Mouse (Mus musculus): ENCODE measurements at regions not wholly inside any gene's neighbourhood (a gene's known extent, or its start where the extent isn't known, plus 50 kb on each side); places are given as distances from the start of the nearest gene placed in this dataset.

GRCm38 (mm10) chr15:86566111-86566510, 351.9 kb downstream of the Tbc1d22a start:
- TF ChIP-seq CTCF (IDR thresholded peaks at IDR 0.05; ENCODE audit: low read depth), result peak; percentile 51
- Histone ChIP-seq H3K9me3 (ENCODE audit: low read length) (no peaks in the 10 kb centered on the region), H3K27ac (no peak overlapping the region), H3K4me2 (ENCODE audit: low read depth, low read length) (no peak overlapping the region), H3K9ac (replicated peaks; ENCODE audit: low read length) (no peak overlapping the region), H3K4me3 (ENCODE audit: low read length) (no peak overlapping the region), H3K27me3 (ENCODE audit: insufficient read depth, low read length) (no peaks in the 10 kb centered on the region), H3K36me3 (ENCODE audit: insufficient read depth, low read length) (no peaks in the 10 kb centered on the region), H3K4me1 (ENCODE audit: insufficient read depth, low read length) (no peaks in the 10 kb centered on the region)
- DNase-seq (ENCODE audit: low spot score) (no peak), ATAC-seq (no peak)
- WGBS, result 84% methylated on average over 3 of the region's 3 CpGs

- WGBS, result 25% methylated on average over 5 of the region's 5 CpGs
- Histone ChIP-seq H3K4me3 (ENCODE audit: low read length) (no peak overlapping the region), H3K27ac (no peak overlapping the region), H3K4me2 (ENCODE audit: low read depth, low read length) (no peak overlapping the region), H3K9me3 (ENCODE audit: low read length) (no peaks in the 10 kb centered on the region), H3K27me3 (ENCODE audit: insufficient read depth, low read length) (no peaks in the 10 kb centered on the region), H3K9ac (replicated peaks; ENCODE audit: low read length) (no peak overlapping the region), H3K36me3 (ENCODE audit: insufficient read depth, low read length) (no peaks in the 10 kb centered on the region), H3K4me1 (ENCODE audit: insufficient read depth, low read length) (no peaks in the 10 kb centered on the region)
- no peak for DNase-seq (ENCODE audit: low spot score)
- TF ChIP-seq CTCF (IDR thresholded peaks at IDR 0.05; ENCODE audit: low read depth), result no peak
- ATAC-seq, result no peak
Observed at GRCm38 (mm10) chr15:86574311-86574710, 360.1 kb downstream of the Tbc1d22a start.

- 64% methylated on average over 5 of the region's 5 CpGs for WGBS
- H3K27me3 ChIP-seq (ENCODE audit: insufficient read depth, low read length), result no peaks in the 10 kb centered on the region
- DNase-seq (ENCODE audit: low spot score), result no peak
- H3K36me3 ChIP-seq (ENCODE audit: insufficient read depth, low read length), result no peaks in the 10 kb centered on the region
- TF ChIP-seq CTCF (IDR thresholded peaks at IDR 0.05; ENCODE audit: low read depth), result no peak
- H3K4me2 ChIP-seq (ENCODE audit: low read depth, low read length), result no peak overlapping the region
- H3K9me3 ChIP-seq (ENCODE audit: low read length), result no peaks in the 10 kb centered on the region
- H3K4me3 ChIP-seq (ENCODE audit: low read length), result no peak overlapping the region
- H3K9ac ChIP-seq (replicated peaks; ENCODE audit: low read length), result no peak overlapping the region
- H3K27ac ChIP-seq, result no peak overlapping the region
- no peak for ATAC-seq
- H3K4me1 ChIP-seq (ENCODE audit: insufficient read depth, low read length), result no peaks in the 10 kb centered on the region
Observed at GRCm38 (mm10) chr15:86576666-86577065, 362.4 kb downstream of the Tbc1d22a start.

GRCm38 (mm10) chr15:86578689-86579088, 364.4 kb downstream of the Tbc1d22a start:
- Histone ChIP-seq H3K27me3 (ENCODE audit: insufficient read depth, low read length) (no peaks in the 10 kb centered on the region), H3K4me3 (ENCODE audit: low read length) (no peak overlapping the region), H3K9ac (replicated peaks; ENCODE audit: low read length) (no peak overlapping the region), H3K4me2 (ENCODE audit: low read depth, low read length) (no peak overlapping the region), H3K4me1 (ENCODE audit: insufficient read depth, low read length) (no peaks in the 10 kb centered on the region), H3K9me3 (ENCODE audit: low read length) (no peaks in the 10 kb centered on the region), H3K36me3 (ENCODE audit: insufficient read depth, low read length) (no peaks in the 10 kb centered on the region), H3K27ac (no peak overlapping the region)
- ATAC-seq, result no peak
- 81% methylated on average over 16 of the region's 16 CpGs for WGBS
- no peak for DNase-seq (ENCODE audit: low spot score)
- no peak for TF ChIP-seq CTCF (IDR thresholded peaks at IDR 0.05; ENCODE audit: low read depth)

GRCm38 (mm10) chr15:86582240-86583090, 368.2 kb downstream of the Tbc1d22a start:
- Histone ChIP-seq H3K9ac (replicated peaks; ENCODE audit: low read length) (no peak overlapping the region), H3K27me3 (ENCODE audit: insufficient read depth, low read length) (no peaks in the 10 kb centered on the region), H3K27ac (no peak overlapping the region), H3K36me3 (ENCODE audit: insufficient read depth, low read length) (no peaks in the 10 kb centered on the region), H3K4me3 (ENCODE audit: low read length) (no peak overlapping the region), H3K4me1 (ENCODE audit: insufficient read depth, low read length) (no peaks in the 10 kb centered on the region), H3K4me2 (ENCODE audit: low read depth, low read length) (no peak overlapping the region), H3K9me3 (ENCODE audit: low read length) (no peaks in the 10 kb centered on the region)
- 81% methylated on average over 7 of the region's 7 CpGs for WGBS
- TF ChIP-seq CTCF (IDR thresholded peaks at IDR 0.05; ENCODE audit: low read depth), result no peak
- no peak for DNase-seq (ENCODE audit: low spot score)
- ATAC-seq, result no peak

GRCm38 (mm10) chr15:86585716-86586115, 371.5 kb downstream of the Tbc1d22a start:
- no peak for DNase-seq (ENCODE audit: low spot score)

GRCm38 (mm10) chr15:86587209-86587608, 372.9 kb downstream of the Tbc1d22a start:
- H3K27ac ChIP-seq, result no peak overlapping the region
- no peak for TF ChIP-seq CTCF (IDR thresholded peaks at IDR 0.05; ENCODE audit: low read depth)
- 80% methylated on average over 6 of the region's 6 CpGs for WGBS
- H3K4me3 ChIP-seq (ENCODE audit: low read length), result no peak overlapping the region
- H3K4me1 ChIP-seq (ENCODE audit: insufficient read depth, low read length), result no peaks in the 10 kb centered on the region
- H3K27me3 ChIP-seq (ENCODE audit: insufficient read depth, low read length), result no peaks in the 10 kb centered on the region
- H3K36me3 ChIP-seq (ENCODE audit: insufficient read depth, low read length), result no peaks in the 10 kb centered on the region
- H3K4me2 ChIP-seq (ENCODE audit: low read depth, low read length), result no peak overlapping the region
- ATAC-seq, result no peak
- H3K9ac ChIP-seq (replicated peaks; ENCODE audit: low read length), result no peak overlapping the region
- no peaks in the 10 kb centered on the region for H3K9me3 ChIP-seq (ENCODE audit: low read length)
- no peak for DNase-seq (ENCODE audit: low spot score)

More at GRCm38 (mm10) chr15:86585716-86586115, 371.5 kb downstream of the Tbc1d22a start:
- Histone ChIP-seq H3K27me3 (ENCODE audit: insufficient read depth, low read length) (no peaks in the 10 kb centered on the region), H3K4me3 (ENCODE audit: low read length) (no peak overlapping the region), H3K9me3 (ENCODE audit: low read length) (no peaks in the 10 kb centered on the region), H3K4me2 (ENCODE audit: low read depth, low read length) (no peak overlapping the region), H3K27ac (no peak overlapping the region), H3K36me3 (ENCODE audit: insufficient read depth, low read length) (no peaks in the 10 kb centered on the region), H3K9ac (replicated peaks; ENCODE audit: low read length) (no peak overlapping the region), H3K4me1 (ENCODE audit: insufficient read depth, low read length) (no peaks in the 10 kb centered on the region)
- ATAC-seq, result no peak
- 87% methylated on average over 4 of the region's 4 CpGs for WGBS
- TF ChIP-seq CTCF (IDR thresholded peaks at IDR 0.05; ENCODE audit: low read depth), result no peak
